Mouse (Mus musculus) midbrain, embryonic 10.5 days (tissue): ENCODE measurements around the gene Rps24. TPM values are rescaled to one million over a fixed set of nuclear protein-coding genes. Genes with fewer than 3 reads are reported as not detected.
"Not testable (repeated sequence)": the region's sequence is repeated elsewhere in the genome, so short reads cannot be mapped to it uniquely, and the experiment has no call there.

Experiments
- DNase-seq: peaks from one replicate; pipeline ENCODE4 v3.0.0-alpha.2; 2017; ENCODE audit warnings: low spot score
- H3K27ac ChIP-seq: fragments of 300-500 bp; sonication (generic); replicated peaks from 2 replicates; pipeline ENCODE4 v1.5.1; 2016; ENCODE audit warnings: mild to moderate bottlenecking
- H3K27me3 ChIP-seq: fragments of 300-500 bp; sonication (generic); 2 replicates; pipeline ENCODE4 v1.6.1; 2016; ENCODE audit warnings: low read depth, mild to moderate bottlenecking; ENCODE audit not compliant: poor library complexity, severe bottlenecking
- H3K36me3 ChIP-seq: fragments of 300-500 bp; sonication (generic); 2 replicates; pipeline ENCODE4 v1.6.1; 2016; ENCODE audit warnings: mild to moderate bottlenecking, moderate library complexity
- H3K4me1 ChIP-seq: fragments of 300-500 bp; sonication (generic); 2 replicates; pipeline ENCODE4 v1.6.1; 2016
- H3K4me3 ChIP-seq: fragments of 300-500 bp; sonication (generic); 2 replicates; pipeline ENCODE4 v1.5.1; 2016; ENCODE audit warnings: mild to moderate bottlenecking, moderate library complexity
- H3K9me3 ChIP-seq: fragments of 300-500 bp; sonication (generic); replicated peaks from 2 replicates; pipeline ENCODE4 v1.6.1; 2016; ENCODE audit warnings: mild to moderate bottlenecking
- WGBS: fragments of 180-500 bp; shearing (Covaris S2); methylation state at CpG from one replicate; pipeline ENCODE4 v1.1.7; 2016; 5-methylcytosine and 5-hydroxymethylcytosine counted together
- polyA plus RNA-seq: library from polyadenylated mRNA; unstranded; fragments of >200 nt; fragmentation: Nextera tagmentation; extraction: Ambion mirVana; gene quantifications from 2 replicates; pipeline ENCODE4 v1.2.1, GENCODE M21; 2016

Rps24 gene
- polyA plus RNA-seq: 915 and 1,078 TPM in 2 replicates

DNA sequence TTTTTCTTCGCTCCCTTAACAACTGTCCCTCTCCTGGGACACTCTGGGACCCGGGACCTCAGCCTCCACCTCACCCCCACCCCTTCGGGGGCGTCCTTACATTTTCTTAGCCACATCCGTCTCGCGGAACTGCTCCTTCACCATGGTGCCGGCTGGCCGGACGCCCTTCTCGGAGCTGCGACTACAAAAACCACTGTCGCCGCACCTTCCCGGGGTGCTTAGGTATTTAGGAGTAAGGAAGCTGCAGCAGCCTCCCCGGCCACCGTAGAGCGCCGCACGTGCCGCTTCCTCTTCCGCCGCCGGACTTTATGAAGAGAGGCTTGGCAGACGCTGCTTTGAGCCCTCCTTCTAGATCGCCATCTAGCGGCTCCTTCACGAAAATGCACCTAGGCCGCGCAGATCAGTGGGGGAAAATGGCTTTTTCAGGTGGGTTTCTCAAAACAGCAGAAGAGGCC is at the start of gene Rps24, which contains the start of gene Polr3a:
Rps24 (plus strand) TSS at position 353 of the 455 bp plus-strand sequence.
Polr3a (minus strand) TSS at position 286 of the 455 bp plus-strand sequence.
- peak within 1 kb of the TSS; percentile 92 for H3K4me3 ChIP-seq
- H3K27ac ChIP-seq: peak within 1 kb of the TSS; percentile 85
- H3K36me3 ChIP-seq: peaks cover 29% of the 10 kb centered on the region
- H3K9me3 ChIP-seq: no peaks in the 10 kb centered on the region
- no peaks in the 10 kb centered on the region for H3K27me3 ChIP-seq
- peaks cover 16% of the 10 kb centered on the region for H3K4me1 ChIP-seq
- DNase-seq: peak; percentile 94
- WGBS: under 1% methylated on average over 30 of the region's 30 CpGs

DNA sequence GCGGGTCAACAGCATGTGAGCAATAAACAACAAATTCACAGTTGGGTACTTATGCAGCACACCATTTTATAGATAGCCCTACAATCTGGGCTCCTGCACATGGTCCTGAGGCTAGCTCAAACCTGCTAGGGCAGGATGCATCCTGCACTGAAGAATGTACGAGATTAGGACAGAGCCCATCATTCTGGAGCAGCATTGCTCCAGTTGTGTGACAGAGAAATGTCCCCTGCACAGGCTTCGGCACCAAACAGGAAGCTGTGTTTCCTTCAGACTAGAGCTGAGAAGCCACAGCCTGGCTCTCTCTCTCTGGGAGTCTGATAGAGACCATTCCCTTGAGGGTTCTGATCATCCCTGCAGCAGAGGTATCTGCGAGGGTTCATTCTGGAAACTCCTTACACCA is 43.4 kb upstream of the Rps24 start:
- not testable (repeated sequence) for H3K27ac ChIP-seq, H3K27me3 ChIP-seq, H3K9me3 ChIP-seq, H3K4me3 ChIP-seq, H3K4me1 ChIP-seq
- WGBS: 91% methylated on average over 4 of the region's 4 CpGs
- H3K36me3 ChIP-seq: peaks cover 24% of the 10 kb centered on the region
- DNase-seq: peak; percentile 6

DNA sequence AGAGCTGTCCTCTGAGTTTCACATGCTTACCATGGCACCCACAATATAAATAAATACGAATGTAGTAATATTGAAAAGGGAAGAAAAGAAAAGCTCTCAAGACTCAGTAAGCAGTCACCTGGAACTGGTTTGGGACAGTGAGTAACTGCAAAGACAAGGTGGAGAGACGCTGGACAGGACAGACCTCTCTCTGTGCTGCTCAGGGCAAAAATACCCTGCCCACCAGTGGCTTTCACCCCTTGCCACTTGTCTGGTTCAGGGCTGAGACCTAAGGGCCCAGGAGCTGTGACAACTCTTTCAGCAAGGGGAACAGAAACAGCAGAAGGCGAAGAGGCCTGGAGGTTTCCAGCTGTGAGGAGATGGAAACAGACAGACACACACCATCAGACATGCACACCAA is 28.7 kb upstream of the Rps24 start:
- H3K27me3 ChIP-seq: no peaks in the 10 kb centered on the region
- DNase-seq: no peak
- no peak overlapping the region for H3K4me3 ChIP-seq
- H3K36me3 ChIP-seq: peaks cover 100% of the 10 kb centered on the region
- no peak overlapping the region for H3K27ac ChIP-seq
- 89% methylated on average over 3 of the region's 3 CpGs for WGBS
- no peaks in the 10 kb centered on the region for H3K4me1 ChIP-seq
- no peaks in the 10 kb centered on the region for H3K9me3 ChIP-seq

DNA sequence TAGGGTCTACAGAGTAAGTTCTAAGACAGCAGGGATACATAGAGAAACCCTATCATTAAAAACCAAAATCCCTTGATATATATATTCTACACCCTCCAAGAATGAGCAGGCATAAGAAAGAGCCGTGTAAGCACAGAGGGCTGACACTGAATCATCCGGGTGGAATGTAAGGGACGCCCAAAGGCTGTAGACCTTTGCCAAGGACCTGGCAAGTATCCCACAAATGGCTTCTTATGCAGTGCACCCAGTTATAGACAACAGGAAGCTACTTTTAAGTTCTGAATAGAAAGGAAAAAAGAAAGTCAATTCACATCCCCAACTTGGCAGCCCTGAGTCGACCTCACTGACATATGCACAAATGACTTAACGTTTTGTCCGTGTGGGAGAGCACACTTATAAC is 18.1 kb upstream of the Rps24 start:
- Histone ChIP-seq H3K4me3 (no peak overlapping the region), H3K27me3 (no peaks in the 10 kb centered on the region), H3K9me3 (no peaks in the 10 kb centered on the region), H3K27ac (no peak overlapping the region), H3K4me1 (no peaks in the 10 kb centered on the region), H3K36me3 (peaks cover 100% of the 10 kb centered on the region)
- DNase-seq: no peak
- WGBS: 96% methylated on average over 6 of the region's 6 CpGs

DNA sequence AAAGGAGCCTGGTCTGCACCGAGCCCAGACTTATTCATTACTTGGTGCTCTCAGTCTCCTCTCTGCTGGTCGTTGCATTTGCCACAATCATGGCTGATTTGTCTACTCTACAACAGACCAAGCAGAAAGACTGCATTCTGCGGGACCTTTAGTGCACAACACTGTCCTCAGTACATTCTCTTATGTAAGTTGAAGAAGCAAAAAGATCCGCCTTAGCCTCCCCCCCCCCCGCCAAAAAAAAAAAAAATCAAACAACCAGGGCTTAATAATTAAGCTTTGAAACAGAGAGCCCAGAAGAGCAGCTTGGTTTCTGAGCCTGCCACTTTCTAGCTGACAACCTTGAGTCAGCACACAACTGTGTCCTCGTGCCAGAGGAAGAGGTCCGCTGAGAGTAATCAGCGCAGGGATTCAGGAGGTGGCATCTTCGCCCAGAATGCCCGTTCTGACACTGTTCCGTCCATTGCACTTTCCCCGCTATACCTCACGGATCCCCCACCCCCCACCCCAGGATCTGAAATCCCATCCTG is 621 bp upstream of the Rps24 start:
- Histone ChIP-seq H3K4me1 (peaks cover 11% of the 10 kb centered on the region), H3K4me3 (peak overlapping the region; percentile 92), H3K27me3 (no peaks in the 10 kb centered on the region), H3K36me3 (peaks cover 34% of the 10 kb centered on the region), H3K9me3 (no peaks in the 10 kb centered on the region), H3K27ac (peak overlapping the region; percentile 85)
- no peak for DNase-seq
- WGBS: 8% methylated on average over 13 of the region's 13 CpGs

DNA sequence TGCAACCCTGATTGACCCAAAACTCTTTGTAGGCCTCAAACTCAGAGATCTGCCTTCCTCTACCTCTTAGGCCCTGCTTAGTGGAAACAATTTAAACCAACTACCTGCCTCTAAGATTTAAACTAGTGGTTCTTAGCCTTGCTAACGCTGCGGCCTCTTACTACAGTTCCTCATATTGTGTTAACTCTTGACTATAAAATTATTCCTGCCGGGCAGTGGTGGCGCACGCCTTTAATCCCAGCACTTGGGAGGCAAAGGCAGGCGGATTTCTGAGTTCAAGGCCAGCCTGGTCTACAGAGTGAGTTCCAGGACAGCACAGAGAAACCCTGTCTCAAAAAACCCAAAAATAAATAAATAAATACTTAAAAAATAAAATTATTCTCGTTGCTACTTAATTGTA is 2.8 kb downstream of the Rps24 start:
- not testable (repeated sequence) for H3K9me3 ChIP-seq, H3K27me3 ChIP-seq, H3K4me3 ChIP-seq, DNase-seq, H3K27ac ChIP-seq
- Histone ChIP-seq H3K36me3 (peaks cover 29% of the 10 kb centered on the region), H3K4me1 (peaks cover 44% of the 10 kb centered on the region)
- WGBS: 94% methylated on average over 7 of the region's 7 CpGs

DNA sequence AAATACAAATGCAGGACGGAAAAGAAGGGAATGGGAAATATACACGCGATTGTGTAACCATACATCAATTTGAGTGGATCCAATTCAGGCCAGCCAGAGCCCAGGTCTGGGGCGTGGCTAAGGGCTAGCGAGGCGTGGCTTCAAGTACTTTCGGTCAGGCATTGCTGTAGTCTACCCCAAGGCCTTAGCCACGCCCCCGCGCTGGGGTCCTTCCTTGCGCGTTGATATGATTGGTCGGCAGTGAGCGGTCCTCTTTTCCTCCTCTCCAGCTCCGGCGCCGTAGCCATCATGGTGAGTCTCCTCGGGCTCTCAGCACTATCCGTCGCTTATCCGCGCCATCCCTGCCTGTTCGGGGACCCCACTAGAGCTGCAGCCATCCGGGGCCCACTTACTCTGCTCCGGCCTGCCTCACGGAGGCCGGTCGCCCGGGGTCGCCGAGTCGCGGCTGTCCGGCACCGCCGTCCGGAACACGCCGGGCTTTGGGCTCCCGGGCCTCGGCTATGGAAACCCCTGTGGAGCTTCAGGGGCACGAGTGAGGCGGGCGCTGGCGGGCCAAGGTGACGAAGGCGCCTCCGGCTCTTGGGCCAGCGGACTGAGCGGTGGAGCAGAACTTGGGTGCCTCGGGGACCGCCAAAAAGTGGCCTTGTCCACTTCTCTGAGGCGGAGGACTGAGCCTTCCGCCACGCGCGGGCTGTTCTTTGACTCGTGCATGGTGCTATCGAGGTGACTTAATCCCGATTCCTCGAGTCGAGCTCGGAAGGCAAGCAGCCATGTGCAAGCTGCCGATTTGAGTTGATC is 3.7 kb downstream of the Rps24 start:
- Histone ChIP-seq H3K4me1 (peaks cover 41% of the 10 kb centered on the region), H3K27me3 (no peaks in the 10 kb centered on the region), H3K4me3 (peak overlapping the region; percentile 99), H3K9me3 (no peaks in the 10 kb centered on the region), H3K27ac (peak overlapping the region; percentile 99), H3K36me3 (peaks cover 38% of the 10 kb centered on the region)
- peak; percentile 97 for DNase-seq
- 1% methylated on average over 64 of the region's 64 CpGs for WGBS

DNA sequence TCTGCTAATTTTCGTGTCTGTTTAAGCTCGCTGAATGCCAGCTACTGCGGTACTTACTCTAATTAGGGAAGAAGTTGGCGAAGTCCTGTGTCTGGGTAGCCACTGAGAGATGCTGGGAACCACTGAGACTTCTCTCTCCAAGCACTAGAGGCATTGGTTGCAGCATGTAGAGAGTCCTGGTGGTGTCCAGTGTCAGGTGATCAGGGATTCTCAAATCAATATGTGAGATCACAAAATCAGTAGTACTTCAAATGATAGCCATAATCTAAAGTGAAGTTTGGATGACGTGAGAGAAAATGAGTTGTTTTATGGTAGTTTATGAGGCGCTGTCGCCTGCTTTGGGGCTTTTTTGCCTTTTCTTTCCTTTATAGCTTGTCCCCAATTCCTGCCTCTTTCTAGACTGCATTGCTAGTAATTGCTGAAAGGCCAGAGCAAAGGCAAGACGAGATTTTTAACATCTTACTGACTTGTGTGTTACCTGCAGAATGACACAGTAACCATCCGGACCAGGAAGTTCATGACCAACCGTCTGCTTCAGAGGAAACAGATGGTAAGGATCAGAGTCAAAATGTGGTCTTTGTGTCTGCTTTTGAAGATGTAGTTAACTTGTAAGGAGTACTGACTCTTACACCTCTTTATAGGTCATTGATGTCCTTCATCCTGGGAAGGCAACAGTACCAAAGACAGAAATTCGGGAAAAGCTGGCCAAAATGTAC is 4.5 kb downstream of the Rps24 start:
- no peaks in the 10 kb centered on the region for H3K9me3 ChIP-seq
- peaks cover 34% of the 10 kb centered on the region for H3K4me1 ChIP-seq
- H3K36me3 ChIP-seq: peaks cover 46% of the 10 kb centered on the region
- peak overlapping the region; percentile 99 for H3K4me3 ChIP-seq
- H3K27ac ChIP-seq: peak overlapping the region; percentile 99
- H3K27me3 ChIP-seq: no peaks in the 10 kb centered on the region
- 8% methylated on average over 11 of the region's 11 CpGs for WGBS
- no peak for DNase-seq

DNA sequence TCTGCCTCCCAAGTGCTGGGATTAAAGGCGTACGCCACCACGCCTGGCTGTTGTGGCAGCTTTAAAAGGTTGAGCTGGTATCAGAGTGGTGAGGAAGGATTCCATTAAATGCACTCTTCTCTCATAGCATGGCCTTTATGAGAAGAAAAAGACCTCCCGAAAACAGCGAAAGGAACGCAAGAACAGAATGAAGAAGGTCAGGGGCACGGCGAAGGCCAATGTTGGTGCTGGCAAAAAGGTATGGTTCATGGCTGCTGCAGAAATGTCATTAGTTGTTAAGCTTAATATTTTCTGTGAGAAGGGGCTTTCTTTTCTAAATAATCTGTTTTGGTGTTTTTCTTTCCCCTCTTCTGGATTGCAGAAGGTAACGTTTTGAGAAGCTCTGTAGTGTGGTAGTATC is 6.3 kb downstream of the Rps24 start:
- H3K27me3 ChIP-seq: no peaks in the 10 kb centered on the region
- DNase-seq: no peak
- peaks cover 64% of the 10 kb centered on the region for H3K36me3 ChIP-seq
- no peak overlapping the region for H3K27ac ChIP-seq
- 86% methylated on average over 9 of the region's 9 CpGs for WGBS
- no peaks in the 10 kb centered on the region for H3K9me3 ChIP-seq
- peak overlapping the region; percentile 99; the same call in 1 of the 2 replicates for H3K4me3 ChIP-seq
- peaks cover 34% of the 10 kb centered on the region for H3K4me1 ChIP-seq

DNA sequence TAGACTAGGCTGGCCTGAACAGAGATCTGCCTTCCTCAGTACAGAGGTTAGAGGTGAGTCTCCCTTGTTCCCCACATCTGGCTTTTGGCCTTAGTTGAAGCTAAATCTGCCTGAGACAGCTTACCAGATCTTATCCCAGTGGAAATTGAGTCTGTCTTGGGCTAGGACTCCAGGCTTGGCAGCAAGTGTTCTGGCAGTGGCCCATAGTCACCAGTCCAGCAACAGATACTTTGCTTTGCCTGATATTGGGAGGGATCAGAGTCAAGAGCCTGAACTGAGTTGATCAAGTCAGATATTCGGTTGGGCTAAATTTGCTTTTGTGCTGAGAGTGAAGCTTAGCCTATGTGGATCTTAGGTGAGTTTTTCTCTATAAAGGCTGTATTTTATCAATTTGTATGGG is 9.6 kb downstream of the Rps24 start:
- H3K27ac ChIP-seq: no peak overlapping the region
- 80% methylated on average over 1 of the region's 1 CpGs for WGBS
- no peaks in the 10 kb centered on the region for H3K9me3 ChIP-seq
- H3K4me3 ChIP-seq: no peak overlapping the region
- no peak for DNase-seq
- no peaks in the 10 kb centered on the region for H3K27me3 ChIP-seq
- peaks cover 59% of the 10 kb centered on the region for H3K4me1 ChIP-seq
- peaks cover 79% of the 10 kb centered on the region for H3K36me3 ChIP-seq

DNA sequence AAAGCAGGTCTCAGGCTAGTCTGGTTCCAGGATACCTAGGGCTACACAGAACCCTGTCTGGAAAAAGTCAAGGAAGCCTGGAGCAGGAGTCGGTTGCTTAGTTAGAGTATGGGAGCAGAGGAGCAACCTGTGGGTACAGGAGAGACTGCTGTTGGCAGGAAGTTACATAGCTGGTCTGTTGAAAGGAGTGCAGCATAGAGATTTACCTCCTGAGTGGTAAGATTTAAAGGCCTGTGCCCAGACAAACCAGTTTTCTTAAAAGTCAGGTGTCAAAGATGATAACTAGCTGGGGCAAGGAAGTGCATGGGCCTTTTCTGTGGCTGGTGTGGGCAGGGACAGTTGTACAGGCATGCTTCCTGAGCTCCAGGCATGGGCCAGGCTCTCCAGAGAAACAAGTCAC is 10.5 kb downstream of the Rps24 start:
- DNase-seq: no peak
- H3K4me3 ChIP-seq: no peak overlapping the region
- H3K36me3 ChIP-seq: peaks cover 73% of the 10 kb centered on the region
- WGBS: 96% methylated on average over 1 of the region's 1 CpGs
- no peaks in the 10 kb centered on the region for H3K27me3 ChIP-seq
- no peak overlapping the region for H3K27ac ChIP-seq
- no peaks in the 10 kb centered on the region for H3K9me3 ChIP-seq
- H3K4me1 ChIP-seq: peaks cover 53% of the 10 kb centered on the region

DNA sequence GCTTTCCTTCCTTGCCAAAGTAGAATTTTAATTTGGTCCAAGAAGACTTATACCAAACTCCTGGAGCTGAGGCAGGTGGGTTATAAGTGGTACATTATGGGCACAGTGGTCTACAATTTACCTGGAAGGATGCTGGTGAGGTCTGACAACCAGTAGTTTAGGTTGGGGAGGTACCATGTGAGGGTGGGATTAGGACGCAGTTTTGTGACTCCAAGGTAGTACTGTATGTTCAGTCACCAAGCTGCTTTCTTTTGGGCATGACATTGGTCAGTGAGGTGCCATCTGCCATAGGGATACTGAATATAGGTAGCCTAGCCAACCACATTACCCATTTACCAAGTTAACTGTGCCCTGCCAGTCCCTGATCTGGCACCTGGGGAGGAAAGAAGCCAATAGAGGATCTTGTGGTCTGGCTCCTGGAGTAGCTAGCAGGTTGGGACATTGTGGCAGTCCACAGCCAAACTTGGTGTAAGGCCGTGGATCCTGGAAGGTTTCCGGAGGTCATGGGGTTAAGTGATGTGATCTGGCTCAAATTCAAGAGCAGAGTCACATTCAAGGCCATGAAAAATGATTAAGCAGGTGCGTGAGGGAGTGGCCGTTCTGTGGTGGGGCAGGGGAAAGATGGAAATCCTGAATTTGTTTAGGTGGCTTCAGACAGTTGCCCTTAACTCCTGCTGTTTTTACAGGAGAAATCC is 11.8 kb downstream of the Rps24 start:
- H3K27ac ChIP-seq: no peak overlapping the region

More for the DNA sequence above, 11.8 kb downstream of the Rps24 start:
- peaks cover 41% of the 10 kb centered on the region for H3K4me1 ChIP-seq
- WGBS: 79% methylated on average over 5 of the region's 5 CpGs
- H3K4me3 ChIP-seq: no peak overlapping the region
- H3K9me3 ChIP-seq: no peaks in the 10 kb centered on the region
- no peaks in the 10 kb centered on the region for H3K27me3 ChIP-seq
- peaks cover 60% of the 10 kb centered on the region for H3K36me3 ChIP-seq
- DNase-seq: no peak
